Mouse (Mus musculus): Measurements from ENCODE around the gene Tmtc1.

DNA sequence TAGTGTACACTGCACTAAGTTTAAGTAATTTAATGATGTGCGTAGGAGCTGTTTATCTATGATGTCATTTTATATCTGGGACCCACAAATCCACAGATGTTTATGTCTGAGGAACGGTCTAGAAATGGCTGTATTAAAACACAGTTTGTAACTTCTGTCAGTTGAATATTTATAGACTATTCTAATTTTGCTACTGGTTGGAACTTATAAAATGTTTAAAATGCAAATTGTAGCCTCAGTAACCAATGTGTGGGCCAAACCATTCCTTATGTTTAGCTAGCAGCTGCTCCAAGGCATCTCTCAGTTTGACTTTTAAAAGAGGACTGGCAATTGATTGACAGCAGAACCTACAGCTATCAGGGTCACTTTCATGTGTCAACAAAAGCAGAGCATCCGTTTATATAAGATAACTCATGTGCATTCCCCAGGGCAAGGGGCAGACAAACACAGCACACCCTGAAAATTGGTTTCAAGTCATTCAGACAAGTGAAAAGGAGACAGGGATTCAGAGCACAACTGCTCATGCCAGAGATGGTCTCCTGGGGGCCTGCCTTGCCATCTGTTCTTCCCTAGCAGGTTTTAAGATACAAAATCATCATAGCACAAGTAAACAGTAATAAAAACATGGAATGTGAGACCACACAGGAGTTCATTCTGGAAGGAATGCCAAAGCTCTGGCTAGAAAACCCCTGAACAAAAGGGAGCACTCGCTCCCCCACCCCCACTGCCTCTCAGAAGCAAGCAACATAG is 184.0 kb downstream of the Tmtc1 start:
- TF ChIP-seq ZC3H11A (IDR thresholded peaks at IDR 0.05; ENCODE audit: borderline replicate concordance, low read depth, low read length) (no peak), HCFC1 (IDR thresholded peaks at IDR 0.05; ENCODE audit: borderline replicate concordance, insufficient read depth, low read length) (no peak)

All from ES-E14 (cell line).